Mouse (Mus musculus): ENCODE results near the gene Vipr2.

- no peak for TF ChIP-seq POLR2A (IDR thresholded peaks at IDR 0.05; ENCODE audit: borderline replicate concordance, low read depth, low read length)
- no peak for TF ChIP-seq CTCF (IDR thresholded peaks at IDR 0.05; ENCODE audit: low read depth, low read length)
Measured at GRCm38 (mm10) chr12:116028095-116028494, 49.4 kb upstream of the Vipr2 start.
